Mouse (Mus musculus) stomach, postnatal 0 days (tissue): ENCODE data around the gene 5330417C22Rik.

Source experiments
- CTCF ChIP-seq: IDR thresholded peaks from 2 replicates; pipeline ENCODE4 v1.5.1; 2016; ENCODE audit warnings: antibody characterized with exemption, low read depth, mild to moderate bottlenecking, moderate library complexity
- EP300 ChIP-seq: optimal IDR thresholded peaks from 2 replicates; pipeline ENCODE3; 2016; ENCODE audit warnings: antibody characterized with exemption

- no peak for TF ChIP-seq CTCF
- TF ChIP-seq EP300: no peak
These were observed 121.2 kb downstream of the 5330417C22Rik start, which contains the start of gene Celsr2 for GRCm38 (mm10) chr3:108414857-108415830.
